Mouse (Mus musculus): Measurements from ENCODE around the gene Mtg1. TPM values are rescaled to one million over a fixed set of nuclear protein-coding genes. Genes with fewer than 3 reads are reported as not detected.
"Not testable (repeated sequence)": the region's sequence is repeated elsewhere in the genome, so short reads cannot be mapped to it uniquely, and the experiment has no call there.

Gene Mtg1
- polyA plus RNA-seq, 1 experiment from 2014 or later: 25.2 TPM

GRCm38 (mm10) chr7:140115583-140116328 lies 21.6 kb upstream of the Mtg1 start, which contains the start of gene Paox:
TSS of gene Paox (plus strand) at chr7:140115799.
- Histone ChIP-seq H3K9me3 (no peaks in the 10 kb centered on the region), H3K27me3 (no peaks in the 10 kb centered on the region), H3K27ac (peak within 1 kb of the TSS; percentile 88), H3K4me3 (peak within 1 kb of the TSS; percentile 74), H3K36me3 (peaks cover 20% of the 10 kb centered on the region; the same call in 1 of the 2 replicates), H3K9ac (peak within 1 kb of the TSS; percentile 86), H3K4me2 (peak within 1 kb of the TSS; percentile 70), H3K4me1 (0 out of 2 replicates have a peak, but pooled peaks cover 2% of the 10 kb centered on the region)
- peak; percentile 83 for ATAC-seq (ENCODE audit: borderline replicate concordance, extremely low read depth, low FRiP score, low TSS enrichment)
- under 1% methylated on average over 23 of the region's 23 CpGs for WGBS

- Histone ChIP-seq H3K36me3 (peaks cover 14% of the 10 kb centered on the region; the same call in 1 of the 2 replicates), H3K9me3 (no peaks in the 10 kb centered on the region), H3K9ac (peak within 1 kb of the TSS; percentile 86), H3K27me3 (no peaks in the 10 kb centered on the region), H3K27ac (peak within 1 kb of the TSS; percentile 88), H3K4me2 (peak within 1 kb of the TSS; percentile 70), H3K4me3 (peak within 1 kb of the TSS; percentile 74), H3K4me1 (0 out of 2 replicates have a peak, but pooled peaks cover 2% of the 10 kb centered on the region)
- 2% methylated on average over 28 of the region's 28 CpGs for WGBS
- peak; percentile 96 for ATAC-seq (ENCODE audit: borderline replicate concordance, extremely low read depth, low FRiP score, low TSS enrichment)
Measured at GRCm38 (mm10) chr7:140116329-140117054, 20.9 kb upstream of the Mtg1 start, which contains the start of gene Echs1. TSS of gene Echs1 (minus strand) at chr7:140116476.

- Histone ChIP-seq H3K9ac (no peak overlapping the region), H3K4me3 (no peak overlapping the region), H3K9me3 (no peaks in the 10 kb centered on the region), H3K4me1 (peaks cover 4% of the 10 kb centered on the region; the same call in 1 of the 2 replicates), H3K27me3 (no peaks in the 10 kb centered on the region), H3K36me3 (no peaks in the 10 kb centered on the region), H3K4me2 (no peak overlapping the region), H3K27ac (no peak overlapping the region)
- no peak for ATAC-seq (ENCODE audit: borderline replicate concordance, extremely low read depth, low FRiP score, low TSS enrichment)
- WGBS: 86% methylated on average over 2 of the region's 2 CpGs
Measured at GRCm38 (mm10) chr7:140120484-140120883, 16.9 kb upstream of the Mtg1 start.

DNA sequence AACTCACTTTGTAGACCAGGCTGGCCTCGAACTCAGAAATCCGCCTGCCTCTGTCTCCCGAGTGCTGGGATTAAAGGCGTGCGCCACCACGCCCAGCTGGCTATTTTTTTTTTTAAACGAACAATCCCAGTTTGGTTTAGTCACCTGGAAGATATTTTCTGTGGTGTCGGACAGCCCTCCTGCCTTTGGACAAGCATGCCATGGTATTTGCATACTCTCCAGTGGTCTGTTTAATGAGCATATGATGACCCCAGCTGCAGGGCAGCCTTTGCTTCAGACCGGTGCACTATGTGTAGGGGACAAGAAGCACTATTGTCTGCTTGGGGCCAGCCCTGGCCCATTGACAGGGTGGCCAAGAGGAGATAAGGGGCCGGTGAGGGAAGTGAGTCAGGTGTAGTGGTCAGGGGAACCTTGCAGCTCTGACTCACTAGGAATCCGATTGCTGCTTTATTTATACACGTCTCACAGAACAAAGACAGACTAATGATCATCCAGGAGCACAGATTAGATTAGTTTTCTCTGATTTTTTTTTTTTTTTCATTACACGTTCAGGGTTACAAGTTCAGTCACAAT lies 15.9 kb upstream of the Mtg1 start:
- peaks cover 4% of the 10 kb centered on the region; the same call in 1 of the 2 replicates for H3K4me1 ChIP-seq
- no peak overlapping the region for H3K9ac ChIP-seq
- no peak overlapping the region for H3K4me2 ChIP-seq
- H3K36me3 ChIP-seq: no peaks in the 10 kb centered on the region
- 61% methylated on average over 13 of the region's 13 CpGs for WGBS
- no peaks in the 10 kb centered on the region for H3K27me3 ChIP-seq
- H3K4me3 ChIP-seq: no peak overlapping the region
- H3K9me3 ChIP-seq: no peaks in the 10 kb centered on the region
- no peak overlapping the region for H3K27ac ChIP-seq
- no peak for ATAC-seq (ENCODE audit: borderline replicate concordance, extremely low read depth, low FRiP score, low TSS enrichment)

DNA sequence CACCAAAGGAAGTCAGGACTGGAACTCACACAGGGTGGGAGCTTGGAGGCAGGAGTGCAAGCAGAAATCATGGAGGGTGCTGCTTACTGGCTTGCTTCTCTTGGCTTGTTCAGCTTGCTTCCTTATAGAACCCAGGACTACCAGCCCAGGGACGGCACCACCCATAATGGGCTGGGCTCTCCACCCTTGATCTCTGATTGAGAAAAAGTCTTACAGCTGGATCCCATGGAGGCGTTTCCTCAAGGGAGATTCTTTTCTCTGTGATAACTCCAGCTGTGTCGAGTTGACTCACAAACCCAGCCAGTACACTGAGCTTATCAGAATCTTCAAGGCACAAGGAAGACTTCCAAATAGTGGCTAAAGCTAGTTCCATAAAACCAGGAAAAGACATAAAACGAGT lies 14.6 kb upstream of the Mtg1 start:
- H3K27me3 ChIP-seq: no peaks in the 10 kb centered on the region
- H3K36me3 ChIP-seq: no peaks in the 10 kb centered on the region
- H3K27ac ChIP-seq: no peak overlapping the region
- no peak for ATAC-seq (ENCODE audit: borderline replicate concordance, extremely low read depth, low FRiP score, low TSS enrichment)
- H3K4me2 ChIP-seq: no peak overlapping the region
- H3K4me3 ChIP-seq: no peak overlapping the region
- H3K4me1 ChIP-seq: peaks cover 12% of the 10 kb centered on the region
- H3K9ac ChIP-seq: no peak overlapping the region
- WGBS: 31% methylated on average over 4 of the region's 4 CpGs
- no peaks in the 10 kb centered on the region for H3K9me3 ChIP-seq

GRCm38 (mm10) chr7:140124382-140124781 lies 13.0 kb upstream of the Mtg1 start:
- Histone ChIP-seq H3K4me1 (peaks cover 12% of the 10 kb centered on the region), H3K9me3 (no peaks in the 10 kb centered on the region), H3K27ac (no peak overlapping the region), H3K9ac (no peak overlapping the region), H3K36me3 (no peaks in the 10 kb centered on the region), H3K27me3 (no peaks in the 10 kb centered on the region), H3K4me2 (no peak overlapping the region), H3K4me3 (no peak overlapping the region)
- ATAC-seq (ENCODE audit: borderline replicate concordance, extremely low read depth, low FRiP score, low TSS enrichment): no peak
- 84% methylated on average over 1 of the region's 1 CpGs for WGBS

DNA sequence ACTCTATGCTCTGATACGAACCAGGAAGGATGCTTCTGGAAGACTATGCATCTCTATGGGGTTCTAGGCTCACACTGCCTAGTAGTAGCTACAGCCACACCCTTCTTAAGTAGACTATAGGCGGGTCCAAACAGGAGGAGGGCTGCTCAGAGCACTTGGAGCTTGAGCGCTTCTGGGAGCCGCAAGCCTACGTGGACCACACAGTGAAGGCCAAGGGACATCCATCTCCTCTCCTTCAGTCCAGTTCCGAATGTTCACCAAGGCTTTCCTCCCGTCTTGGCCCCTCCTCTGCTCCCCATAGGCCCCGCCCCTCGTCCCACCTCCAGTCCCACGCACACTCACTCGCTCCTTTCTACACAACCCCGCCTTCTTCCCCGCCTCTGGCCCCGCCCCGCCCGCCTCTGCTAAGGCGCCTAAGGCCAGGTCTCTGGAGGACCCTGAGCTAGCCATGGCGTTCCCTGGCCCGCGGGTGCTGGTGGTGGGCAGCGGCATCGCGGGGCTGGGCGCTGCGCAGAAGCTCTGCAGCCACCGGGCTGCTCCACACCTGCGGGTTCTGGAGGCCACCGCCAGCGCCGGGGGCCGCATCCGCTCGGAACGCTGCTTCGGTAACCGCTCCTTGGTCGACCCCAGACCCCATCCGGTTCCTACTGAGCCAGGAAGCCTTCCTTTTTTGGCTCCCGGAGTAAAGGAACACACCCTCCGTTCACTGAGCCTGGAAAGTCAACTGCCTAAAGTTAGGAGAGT lies 11.9 kb upstream of the Mtg1 start:
- peak; percentile 98 for ATAC-seq (ENCODE audit: borderline replicate concordance, extremely low read depth, low FRiP score, low TSS enrichment)
- Histone ChIP-seq H3K4me2 (peak overlapping the region; percentile 68), H3K4me3 (peak overlapping the region; percentile 67), H3K27me3 (no peaks in the 10 kb centered on the region), H3K9ac (peak overlapping the region; percentile 69), H3K36me3 (peaks cover 8% of the 10 kb centered on the region; the same call in 1 of the 2 replicates), H3K4me1 (peaks cover 12% of the 10 kb centered on the region), H3K27ac (peak overlapping the region; percentile 57), H3K9me3 (no peaks in the 10 kb centered on the region)
- 2% methylated on average over 40 of the region's 40 CpGs for WGBS

DNA sequence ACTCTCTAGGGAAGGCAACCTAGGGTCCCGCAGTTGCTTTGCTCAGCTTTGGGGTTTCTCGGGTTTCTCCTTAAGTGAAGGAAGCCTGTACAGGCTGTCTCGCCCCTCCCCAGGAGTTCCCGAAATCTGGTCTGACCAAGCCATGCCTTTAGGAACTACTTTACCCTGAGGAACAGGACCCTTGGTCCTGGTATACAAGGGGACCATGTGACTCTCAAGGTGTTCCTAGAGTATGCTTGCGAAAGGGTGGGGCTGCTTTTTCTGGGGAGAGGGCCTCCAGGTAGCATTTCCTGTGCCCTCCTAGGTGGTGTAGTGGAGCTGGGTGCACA lies 11.4 kb upstream of the Mtg1 start:
- Histone ChIP-seq H3K9me3 (no peaks in the 10 kb centered on the region), H3K4me3 (peak overlapping the region; percentile 67), H3K27me3 (no peaks in the 10 kb centered on the region), H3K36me3 (peaks cover 11% of the 10 kb centered on the region; the same call in 1 of the 2 replicates), H3K9ac (peak overlapping the region; percentile 69), H3K4me2 (peak overlapping the region; percentile 68), H3K27ac (peak overlapping the region; percentile 57), H3K4me1 (peaks cover 12% of the 10 kb centered on the region)
- 5% methylated on average over 5 of the region's 5 CpGs for WGBS
- no peak; the same call in 1 of the 2 replicates for ATAC-seq (ENCODE audit: borderline replicate concordance, extremely low read depth, low FRiP score, low TSS enrichment)

- 82% methylated on average over 3 of the region's 3 CpGs for WGBS
- H3K27me3 ChIP-seq: no peaks in the 10 kb centered on the region
- H3K9ac ChIP-seq: no peak overlapping the region
- H3K4me2 ChIP-seq: peak overlapping the region; percentile 18
- no peaks in the 10 kb centered on the region for H3K9me3 ChIP-seq
- peaks cover 11% of the 10 kb centered on the region; the same call in 1 of the 2 replicates for H3K36me3 ChIP-seq
- peak overlapping the region; percentile 3; the same call in 1 of the 2 replicates for H3K4me3 ChIP-seq
- H3K4me1 ChIP-seq: peaks cover 12% of the 10 kb centered on the region
- H3K27ac ChIP-seq: no peak overlapping the region
- ATAC-seq (ENCODE audit: borderline replicate concordance, extremely low read depth, low FRiP score, low TSS enrichment): no peak
Measured at GRCm38 (mm10) chr7:140126934-140127333, 10.4 kb upstream of the Mtg1 start.

DNA sequence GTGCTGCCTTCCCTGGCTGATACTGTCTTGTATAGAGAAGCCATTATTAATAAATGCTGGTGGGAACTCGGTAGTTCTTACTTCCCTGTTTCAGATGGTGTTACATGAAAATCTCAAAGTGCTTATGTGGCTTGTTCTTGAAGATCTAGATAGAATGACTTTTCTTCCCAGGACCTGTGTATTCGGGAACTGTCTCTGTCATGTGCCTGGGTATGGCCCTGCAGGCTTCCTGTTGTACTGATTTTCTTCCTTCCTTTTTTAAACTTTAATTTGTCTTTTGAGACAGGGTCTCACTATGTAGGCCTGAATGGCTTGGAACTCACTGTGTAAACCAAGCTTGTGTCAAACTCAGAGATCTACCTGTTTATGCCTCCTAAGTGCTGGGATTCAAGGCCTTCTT lies 9.5 kb upstream of the Mtg1 start:
- 79% methylated on average over 2 of the region's 2 CpGs for WGBS
- no peak overlapping the region for H3K4me3 ChIP-seq
- no peak overlapping the region for H3K9ac ChIP-seq
- H3K27me3 ChIP-seq: no peaks in the 10 kb centered on the region
- ATAC-seq (ENCODE audit: borderline replicate concordance, extremely low read depth, low FRiP score, low TSS enrichment): no peak
- no peak overlapping the region for H3K4me2 ChIP-seq
- H3K4me1 ChIP-seq: peaks cover 12% of the 10 kb centered on the region
- H3K27ac ChIP-seq: no peak overlapping the region
- H3K36me3 ChIP-seq: peaks cover 11% of the 10 kb centered on the region; the same call in 1 of the 2 replicates
- H3K9me3 ChIP-seq: no peaks in the 10 kb centered on the region

GRCm38 (mm10) chr7:140132184-140132583 lies 5.2 kb upstream of the Mtg1 start:
- peaks cover 11% of the 10 kb centered on the region; the same call in 1 of the 2 replicates for H3K36me3 ChIP-seq
- WGBS: 91% methylated on average over 7 of the region's 7 CpGs
- not testable (repeated sequence) for H3K9ac ChIP-seq; H3K4me3 ChIP-seq; H3K4me2 ChIP-seq; H3K9me3 ChIP-seq; H3K27ac ChIP-seq; H3K27me3 ChIP-seq; ATAC-seq (ENCODE audit: borderline replicate concordance, extremely low read depth, low FRiP score, low TSS enrichment); H3K4me1 ChIP-seq
